Mouse (Mus musculus) kidney, embryonic 16.5 days (tissue): Measurements from ENCODE around the gene Fbxw4. TPM values are rescaled to one million over a fixed set of nuclear protein-coding genes. Genes with fewer than 3 reads are reported as not detected.

Experiments used
- ATAC-seq: fragments of 200-750 bp; cut with Nextera tagmentation; 2 replicates; pipeline ENCODE4 v1.8.0; 2017; ENCODE audit warnings: moderate TSS enrichment; ENCODE audit not compliant: low FRiP score, low TSS enrichment
- H3K27ac ChIP-seq: fragments of 300-500 bp; sonication (generic); 2 replicates; pipeline ENCODE4 v1.5.1; 2014; ENCODE audit warnings: low read length
- H3K27me3 ChIP-seq: fragments of 300-500 bp; sonication (generic); 2 replicates; pipeline ENCODE4 v1.6.1; 2014; ENCODE audit warnings: low read length, control low read depth, mixed read lengths; ENCODE audit not compliant: insufficient read depth
- H3K36me3 ChIP-seq: fragments of 300-500 bp; sonication (generic); 2 replicates; pipeline ENCODE4 v1.6.1; 2014; ENCODE audit warnings: low read length, control low read depth, mixed read lengths; ENCODE audit not compliant: insufficient read depth
- H3K4me1 ChIP-seq: fragments of 300-500 bp; sonication (generic); 2 replicates; pipeline ENCODE4 v1.6.1; 2014; ENCODE audit warnings: low read length, control low read depth, mixed read lengths; ENCODE audit not compliant: insufficient read depth
- H3K4me2 ChIP-seq: fragments of 300-500 bp; sonication (generic); replicated peaks from 2 replicates; pipeline ENCODE4 v1.6.1; 2014; ENCODE audit warnings: low read depth, low read length
- H3K4me3 ChIP-seq: fragments of 300-500 bp; sonication (generic); 2 replicates; pipeline ENCODE4 v1.5.1; 2014; ENCODE audit warnings: mild to moderate bottlenecking, low read length
- H3K9ac ChIP-seq: fragments of 300-500 bp; sonication (generic); replicated peaks from 2 replicates; pipeline ENCODE4 v1.6.1; 2014; ENCODE audit warnings: low read length
- H3K9me3 ChIP-seq: fragments of 300-500 bp; sonication (generic); 2 replicates; pipeline ENCODE4 v1.6.1; 2016; ENCODE audit warnings: low read length, control low read depth
- WGBS: fragments of 180-500 bp; shearing (Covaris S2); extraction: QIAGEN DNeasy Blood & Tissue Kit; methylation state at CpG from one replicate; pipeline ENCODE4 v1.1.7; 2014; 5-methylcytosine and 5-hydroxymethylcytosine counted together
- polyA plus RNA-seq: library from polyadenylated mRNA; unstranded; fragments of >200 nt; fragmentation: Nextera tagmentation; extraction: Ambion mirVana; gene quantifications from 2 replicates; pipeline ENCODE4 v1.2.1, GENCODE M21; 2015

Fbxw4 gene
- polyA plus RNA-seq, 1 experiment from 2014 or later = 7.9 TPM

DNA sequence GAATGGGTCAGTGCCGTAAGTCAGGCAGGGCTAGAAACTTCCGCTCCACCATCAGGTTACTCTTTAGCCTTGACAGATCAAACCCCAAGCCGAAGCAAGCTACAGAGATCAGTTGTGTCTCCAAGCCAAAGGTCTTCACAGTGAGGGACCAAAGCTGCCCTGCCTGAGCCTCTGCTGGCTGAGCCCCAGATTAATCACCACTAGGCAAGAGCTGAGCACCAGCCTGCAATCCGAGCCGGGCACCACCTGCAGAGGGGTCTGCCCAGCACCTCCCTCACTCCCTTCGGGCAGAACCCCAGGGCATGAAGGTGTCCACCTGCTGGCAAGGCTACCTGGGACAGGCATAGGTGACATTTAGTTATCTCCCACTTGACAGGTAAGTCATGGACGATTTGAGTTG is 39.1 kb downstream of the Fbxw4 start:
- peak overlapping the region; percentile 60; the same call in 1 of the 2 replicates for H3K27ac ChIP-seq
- no peak overlapping the region for H3K4me3 ChIP-seq
- no peaks in the 10 kb centered on the region for H3K9me3 ChIP-seq
- ATAC-seq = peak; percentile 79
- H3K4me2 ChIP-seq = no peak overlapping the region
- H3K9ac ChIP-seq = no peak overlapping the region
- no peaks in the 10 kb centered on the region for H3K27me3 ChIP-seq
- no peaks in the 10 kb centered on the region for H3K36me3 ChIP-seq
- peaks cover 19% of the 10 kb centered on the region for H3K4me1 ChIP-seq
- 31% methylated on average over 7 of the region's 7 CpGs for WGBS

DNA sequence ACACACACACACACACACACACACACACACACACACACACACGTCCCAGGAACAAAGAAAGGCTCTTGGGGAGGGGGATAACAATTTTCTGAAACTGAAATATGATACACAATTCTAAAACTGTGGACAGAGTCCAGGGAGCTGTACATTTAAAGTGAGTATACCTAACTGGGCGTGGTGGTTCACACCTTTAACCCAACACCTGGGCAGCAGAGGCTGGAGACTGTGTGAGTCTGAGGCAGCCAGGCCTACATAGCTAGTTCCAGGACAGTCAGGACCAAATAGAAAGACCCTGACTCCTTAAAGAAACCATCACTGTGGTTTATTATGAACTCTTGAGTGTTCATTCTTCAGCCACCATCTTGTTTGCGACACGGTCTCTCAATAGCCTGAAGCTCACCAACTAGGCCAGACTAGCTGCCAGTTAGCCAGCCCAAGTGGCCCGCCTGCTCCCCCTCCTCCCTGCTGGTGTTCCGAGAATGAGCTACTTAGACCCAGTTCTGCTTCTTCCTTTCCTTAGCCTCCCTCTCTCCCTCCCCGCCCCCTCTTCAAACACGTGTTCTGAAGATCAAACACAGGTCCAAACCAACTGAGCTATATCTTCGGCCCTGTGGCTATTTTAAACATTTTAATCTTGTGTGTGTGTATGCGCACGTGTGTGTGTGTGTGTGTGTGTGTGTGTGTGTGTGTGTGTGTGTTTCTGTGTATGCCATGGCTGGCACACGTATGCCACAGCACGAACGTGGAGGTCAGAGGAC is 40.2 kb downstream of the Fbxw4 start:
- ATAC-seq = no peak
- 77% methylated on average over 13 of the region's 14 CpGs for WGBS
- no peaks in the 10 kb centered on the region for H3K9me3 ChIP-seq
- H3K36me3 ChIP-seq = no peaks in the 10 kb centered on the region
- peaks cover 31% of the 10 kb centered on the region for H3K4me1 ChIP-seq
- no peaks in the 10 kb centered on the region for H3K27me3 ChIP-seq
- H3K27ac ChIP-seq = no peak overlapping the region
- no peak overlapping the region for H3K9ac ChIP-seq
- no peak overlapping the region for H3K4me2 ChIP-seq
- no peak overlapping the region for H3K4me3 ChIP-seq

DNA sequence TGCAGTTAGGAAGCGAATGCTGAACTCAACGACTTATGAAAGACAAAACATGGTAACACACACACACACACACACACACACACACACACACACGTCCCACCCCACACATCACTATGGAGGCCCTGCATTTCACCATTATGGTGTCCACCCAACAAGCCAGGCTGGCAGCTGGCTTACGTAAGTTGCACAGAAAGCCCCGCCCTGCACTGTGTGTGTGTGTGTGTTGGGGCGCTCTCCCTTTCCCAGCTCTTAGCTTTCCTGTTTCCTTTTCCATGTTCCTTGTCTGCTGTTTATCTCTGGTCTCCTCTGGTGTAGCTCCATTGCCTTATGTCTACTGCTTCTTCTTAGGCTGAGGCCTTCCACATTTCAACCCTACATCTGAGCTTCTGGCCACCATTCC is 41.9 kb downstream of the Fbxw4 start:
- Histone ChIP-seq H3K4me2 (no peak overlapping the region), H3K4me3 (no peak overlapping the region), H3K27me3 (no peaks in the 10 kb centered on the region), H3K36me3 (no peaks in the 10 kb centered on the region), H3K9ac (no peak overlapping the region), H3K9me3 (no peaks in the 10 kb centered on the region), H3K27ac (no peak overlapping the region), H3K4me1 (peaks cover 32% of the 10 kb centered on the region)
- no peak for ATAC-seq
- WGBS = 82% methylated on average over 6 of the region's 6 CpGs

DNA sequence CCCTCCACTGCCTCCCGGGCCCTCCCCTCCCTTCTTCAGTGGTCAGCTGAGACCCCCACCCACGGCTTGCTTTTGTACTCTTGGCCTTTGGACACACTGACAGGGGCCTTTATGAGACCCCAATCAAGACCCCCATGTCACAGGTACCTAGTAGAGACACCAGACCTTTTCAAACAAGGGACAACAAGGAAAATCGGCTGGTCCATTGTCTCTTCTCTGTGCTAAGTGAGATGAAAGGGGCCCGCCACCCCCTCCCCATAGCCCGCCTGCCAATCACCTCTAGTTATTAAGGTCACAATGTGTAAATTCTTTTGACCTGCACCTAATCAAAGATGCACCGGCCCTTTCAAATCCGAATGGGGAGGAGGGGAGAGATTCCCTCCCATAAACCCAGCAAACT is 43.4 kb downstream of the Fbxw4 start:
- Histone ChIP-seq H3K9ac (no peak overlapping the region), H3K4me3 (no peak overlapping the region), H3K36me3 (no peaks in the 10 kb centered on the region), H3K4me1 (peaks cover 27% of the 10 kb centered on the region), H3K9me3 (no peaks in the 10 kb centered on the region), H3K4me2 (no peak overlapping the region), H3K27me3 (no peaks in the 10 kb centered on the region), H3K27ac (no peak overlapping the region)
- no peak for ATAC-seq
- 34% methylated on average over 7 of the region's 7 CpGs for WGBS

DNA sequence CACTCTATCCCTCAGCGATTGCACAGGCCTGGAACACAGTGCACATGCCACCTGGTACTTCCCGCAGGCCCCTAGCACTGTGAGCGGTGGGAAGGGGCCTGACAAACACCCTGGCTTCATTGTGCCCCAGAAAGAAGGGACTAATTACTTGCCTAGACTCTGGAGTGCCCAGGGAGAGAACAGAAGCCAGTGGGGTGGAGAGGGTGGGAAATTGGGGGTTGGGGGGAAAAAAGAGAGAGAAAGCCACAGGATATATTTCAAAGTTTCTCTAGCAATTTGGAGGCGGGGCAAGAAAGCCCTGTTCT is 43.9 kb downstream of the Fbxw4 start:
- ATAC-seq = no peak; the same call in 1 of the 2 replicates
- H3K36me3 ChIP-seq = no peaks in the 10 kb centered on the region
- no peak overlapping the region for H3K27ac ChIP-seq
- no peak overlapping the region for H3K4me3 ChIP-seq
- no peak overlapping the region for H3K9ac ChIP-seq
- H3K4me1 ChIP-seq = peaks cover 22% of the 10 kb centered on the region
- no peaks in the 10 kb centered on the region for H3K9me3 ChIP-seq
- no peak overlapping the region for H3K4me2 ChIP-seq
- H3K27me3 ChIP-seq = no peaks in the 10 kb centered on the region
- 44% methylated on average over 4 of the region's 4 CpGs for WGBS

DNA sequence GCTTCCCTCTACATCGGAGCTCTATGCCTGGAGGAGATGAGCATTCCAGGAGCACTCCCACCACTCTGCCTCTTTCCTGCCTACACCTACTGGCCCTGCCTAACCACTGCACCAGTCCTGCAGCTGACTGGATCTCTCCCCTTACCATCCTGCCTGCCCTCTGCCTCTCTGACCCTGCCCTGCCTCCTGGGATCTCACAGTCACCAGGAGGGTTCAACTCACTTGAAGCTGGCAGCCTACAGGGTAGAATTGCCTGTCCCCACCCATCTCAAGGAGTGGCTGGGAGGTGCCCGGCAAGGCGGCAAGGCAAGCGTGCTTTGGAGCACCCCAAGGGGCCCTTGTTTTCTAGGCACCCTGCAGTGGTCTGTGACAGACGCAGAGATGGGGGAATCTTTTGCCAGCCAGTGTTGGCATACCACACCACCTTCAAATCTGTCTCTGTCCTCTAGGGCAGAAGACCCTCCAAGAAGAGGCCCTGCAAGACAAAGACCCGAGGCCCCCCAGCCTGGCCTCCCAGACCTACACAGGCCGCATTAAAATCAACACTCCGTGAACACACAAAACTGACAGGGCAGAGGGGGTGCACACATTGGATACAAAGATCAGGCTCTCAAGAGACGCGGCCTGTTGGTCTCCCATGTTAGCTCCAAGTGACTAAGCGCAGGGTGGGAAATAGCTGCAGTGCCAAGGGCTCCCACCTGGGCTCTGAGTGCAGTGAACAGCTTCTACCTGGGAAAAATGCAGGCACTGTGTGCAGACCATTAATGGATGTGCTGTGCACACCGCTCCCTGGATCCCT is 44.5 kb downstream of the Fbxw4 start:
- Histone ChIP-seq H3K4me1 (peaks cover 17% of the 10 kb centered on the region), H3K9me3 (no peaks in the 10 kb centered on the region), H3K9ac (no peak overlapping the region), H3K27ac (no peak overlapping the region), H3K4me2 (no peak overlapping the region), H3K4me3 (no peak overlapping the region), H3K27me3 (no peaks in the 10 kb centered on the region), H3K36me3 (no peaks in the 10 kb centered on the region)
- WGBS = 47% methylated on average over 12 of the region's 12 CpGs
- peak; percentile 73 for ATAC-seq

DNA sequence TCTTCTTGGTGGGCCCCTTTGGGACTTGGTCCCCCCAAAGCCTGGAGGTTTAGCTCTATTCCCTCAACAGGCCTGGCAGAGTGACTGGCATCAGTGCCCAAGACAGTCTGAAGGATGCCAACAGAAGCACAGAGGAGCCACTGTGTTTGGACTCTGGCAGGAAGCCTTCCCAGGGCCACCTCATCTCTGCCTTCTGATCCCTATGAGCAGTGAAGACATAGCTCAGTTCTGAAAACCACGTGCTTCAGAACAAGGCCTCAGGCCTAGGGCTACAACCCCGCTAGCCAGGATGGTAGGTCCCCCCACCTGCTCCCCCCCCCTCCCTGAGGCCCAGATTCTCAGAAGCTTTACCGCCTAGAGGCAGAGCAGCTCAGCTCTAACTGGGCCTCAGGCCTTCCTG is 45.2 kb downstream of the Fbxw4 start:
- Histone ChIP-seq H3K9me3 (no peaks in the 10 kb centered on the region), H3K4me1 (peaks cover 14% of the 10 kb centered on the region), H3K27me3 (no peaks in the 10 kb centered on the region), H3K27ac (no peak overlapping the region), H3K4me2 (no peak overlapping the region), H3K4me3 (no peak overlapping the region), H3K9ac (no peak overlapping the region), H3K36me3 (no peaks in the 10 kb centered on the region)
- WGBS = 50% methylated on average over 3 of the region's 3 CpGs
- ATAC-seq = no peak

DNA sequence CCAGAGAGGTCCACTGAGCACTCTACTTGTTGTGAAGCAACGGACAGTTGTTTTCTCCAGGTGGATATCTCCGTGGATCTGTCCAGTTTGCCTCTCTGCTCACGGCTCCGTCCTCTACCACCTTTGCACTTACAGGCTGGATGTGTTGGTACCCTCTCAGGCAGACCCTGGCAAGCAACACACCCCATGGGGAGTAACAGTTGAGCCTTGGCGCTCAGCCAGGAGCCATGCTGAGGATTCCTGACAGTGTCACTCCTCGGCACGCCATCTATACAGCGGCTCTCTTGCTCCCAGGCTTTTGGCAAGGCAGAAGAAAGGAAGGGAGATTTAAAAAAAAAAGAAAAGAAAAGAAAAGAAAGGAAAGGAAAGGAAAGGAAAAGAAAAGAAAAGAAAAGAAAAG is 45.7 kb downstream of the Fbxw4 start:
- ATAC-seq = no peak
- H3K27ac ChIP-seq = no peak overlapping the region
- WGBS = 81% methylated on average over 8 of the region's 8 CpGs

DNA sequence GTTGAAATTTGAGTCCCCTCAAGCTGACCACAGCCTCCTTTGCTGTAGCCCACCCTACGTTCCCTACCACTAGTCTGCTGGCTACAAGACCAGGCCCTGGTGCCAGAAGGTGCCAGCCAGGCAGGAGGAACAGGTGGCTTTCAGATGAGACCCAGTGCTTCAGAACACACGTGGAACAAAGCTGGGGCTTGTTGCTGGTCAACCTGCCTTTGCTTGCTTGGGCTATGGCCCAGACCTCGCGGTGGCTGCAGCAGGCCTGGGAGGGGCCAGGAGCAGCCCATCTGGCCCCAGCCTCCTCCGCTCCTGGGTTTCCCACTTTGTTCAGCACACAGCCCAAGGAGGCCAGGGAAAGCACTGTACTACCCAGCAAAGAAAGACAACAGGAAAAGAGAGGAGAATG is 49.3 kb downstream of the Fbxw4 start:
- Histone ChIP-seq H3K9ac (no peak overlapping the region), H3K36me3 (no peaks in the 10 kb centered on the region), H3K27ac (no peak overlapping the region), H3K4me3 (no peak overlapping the region), H3K4me1 (peaks cover 10% of the 10 kb centered on the region), H3K9me3 (no peaks in the 10 kb centered on the region), H3K4me2 (no peak overlapping the region), H3K27me3 (no peaks in the 10 kb centered on the region)
- ATAC-seq = no peak
- 63% methylated on average over 5 of the region's 5 CpGs for WGBS

More for the DNA sequence above, 45.7 kb downstream of the Fbxw4 start:
- Histone ChIP-seq H3K27me3 (no peaks in the 10 kb centered on the region), H3K9ac (no peak overlapping the region), H3K4me2 (no peak overlapping the region), H3K4me1 (peaks cover 14% of the 10 kb centered on the region), H3K9me3 (no peaks in the 10 kb centered on the region), H3K4me3 (no peak overlapping the region), H3K36me3 (no peaks in the 10 kb centered on the region)

DNA sequence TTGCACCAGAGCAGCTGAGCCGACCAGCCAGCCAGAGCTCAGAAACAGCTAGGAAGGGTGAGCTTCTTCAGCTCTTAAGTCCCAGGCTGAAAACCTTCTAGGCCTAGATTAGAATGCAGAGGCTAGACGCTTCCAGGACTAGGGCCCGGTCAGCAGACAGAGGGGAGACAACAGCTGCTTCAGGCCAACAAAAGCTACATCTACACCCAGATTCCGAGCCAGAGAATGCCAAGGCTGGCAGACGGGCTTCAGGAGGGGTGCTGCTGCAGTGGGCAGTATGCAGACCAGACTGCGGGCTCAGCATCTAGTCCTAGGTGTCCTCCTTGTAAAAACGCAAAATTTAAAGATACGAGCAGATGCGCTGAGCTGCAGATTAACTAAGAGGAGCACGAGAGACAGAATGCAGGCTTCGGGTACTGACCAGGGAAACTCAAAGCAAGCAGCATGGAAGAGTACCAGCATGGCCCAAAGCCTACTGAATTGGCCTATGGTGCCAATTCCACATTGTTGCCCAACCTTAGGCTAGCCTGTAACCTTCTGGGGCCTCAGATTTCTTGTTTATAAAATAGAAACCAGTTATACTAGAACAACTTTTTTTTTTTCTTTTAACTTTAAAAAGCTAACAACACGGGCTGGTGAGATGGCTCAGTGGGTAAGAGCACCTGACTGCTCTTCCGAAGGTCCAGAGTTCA is 51.3 kb downstream of the Fbxw4 start:
- Histone ChIP-seq H3K27ac (no peak overlapping the region), H3K4me2 (no peak overlapping the region), H3K4me3 (no peak overlapping the region), H3K27me3 (no peaks in the 10 kb centered on the region), H3K4me1 (no peaks in the 10 kb centered on the region), H3K36me3 (no peaks in the 10 kb centered on the region), H3K9ac (no peak overlapping the region), H3K9me3 (no peaks in the 10 kb centered on the region)
- WGBS = 89% methylated on average over 13 of the region's 13 CpGs
- ATAC-seq = no peak
